Mouse (Mus musculus): ENCODE measurements around the gene Mbnl1.

DNA sequence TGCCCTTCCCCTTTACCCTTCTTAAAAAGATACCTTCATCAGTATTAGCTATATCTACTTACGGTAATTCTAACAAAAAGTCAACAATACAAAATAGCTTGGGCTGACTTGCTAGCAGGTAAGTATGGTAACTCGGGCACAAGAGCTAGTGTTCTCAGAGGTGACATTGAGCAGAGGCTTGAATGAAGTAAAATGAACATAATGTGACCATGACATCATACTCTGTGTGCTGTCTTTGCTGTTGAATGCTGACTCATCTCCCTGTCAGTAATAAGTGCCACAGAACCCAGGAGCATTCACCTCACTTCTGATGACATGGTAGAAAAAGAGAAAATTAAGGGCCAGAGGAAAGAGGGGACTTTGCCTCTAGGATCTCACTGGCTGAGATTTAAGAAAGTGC, 158.6 kb downstream of the Mbnl1 start:
- TF ChIP-seq EP300 (IDR thresholded peaks at IDR 0.05; ENCODE audit: low read length) (no peak), ZKSCAN1 (IDR thresholded peaks at IDR 0.05; ENCODE audit: borderline replicate concordance, low read depth, low read length) (no peak), POLR2A (IDR thresholded peaks at IDR 0.05; ENCODE audit: low read depth, low read length) (no peak), CTCF (conservative IDR thresholded peaks at IDR 0.05 in 1 of 2, IDR thresholded peaks at IDR 0.05 in 1 of 2; ENCODE audit: low read depth in 2 of 2, low read length in 2 of 2) (no peak), POLR2AphosphoS2 (IDR thresholded peaks at IDR 0.05; ENCODE audit: low read depth, low read length) (no peak), CHD2 (IDR thresholded peaks at IDR 0.05; ENCODE audit: low read length) (no peak), GABPA (IDR thresholded peaks at IDR 0.05; ENCODE audit: insufficient replicate concordance, low read depth, low read length) (no peak), USF2 (conservative IDR thresholded peaks at IDR 0.05; ENCODE audit: low read depth, low read length) (no peak), HCFC1 (IDR thresholded peaks at IDR 0.05; ENCODE audit: low read depth, low read length) (no peak), JUND (conservative IDR thresholded peaks at IDR 0.05; ENCODE audit: low read depth, low read length) (no peak), IRF4 (IDR thresholded peaks at IDR 0.05; ENCODE audit: low read depth, low read length) (no peak)

Data from CH12.LX (cell line).